Mouse (Mus musculus): ENCODE data around the gene Tbrg1. TPM values are rescaled to one million over a fixed set of nuclear protein-coding genes. Genes with fewer than 3 reads are reported as not detected.

The Tbrg1 gene
- polyA plus RNA-seq, 1 experiment = 34.6 TPM

DNA sequence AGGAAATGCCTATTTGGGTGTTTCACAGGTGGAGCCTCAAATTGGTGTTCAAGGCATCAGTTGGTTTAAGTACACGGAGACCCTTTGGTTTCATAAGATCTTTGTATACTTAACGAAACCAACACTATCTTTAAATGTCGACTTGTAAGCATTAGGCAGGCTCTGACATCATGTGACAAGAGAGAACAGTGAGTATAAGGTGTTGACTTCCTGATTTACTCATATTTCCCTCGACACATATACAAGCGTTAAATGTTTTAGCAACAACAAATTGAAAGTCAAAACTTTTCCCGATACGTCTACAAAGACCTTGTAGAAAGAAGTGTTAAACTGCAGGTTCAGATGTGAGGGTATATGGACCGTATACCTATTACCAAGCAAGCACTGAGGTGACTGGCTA, 1.2 kb downstream of the Tbrg1 start:
- no peak for TF ChIP-seq POLR2A (IDR thresholded peaks at IDR 0.05; ENCODE audit: low read depth, low read length)
- TF ChIP-seq CTCF (conservative IDR thresholded peaks at IDR 0.05; ENCODE audit: insufficient read depth, insufficient read length, low read depth, low read length) = no peak
- Histone ChIP-seq H3K4me3 (ENCODE audit: insufficient read depth, low read depth, low read length) (no peak overlapping the region; the same call in 1 of the 2 replicates), H3K4me1 (ENCODE audit: control insufficient read depth, insufficient read depth, low read length) (no peaks in the 10 kb centered on the region), H3K36me3 (ENCODE audit: control insufficient read depth, insufficient read depth, low read length) (peaks cover 9% of the 10 kb centered on the region), H3K27ac (ENCODE audit: insufficient read depth, low read depth, low read length) (no peak overlapping the region), H3K27me3 (replicated peaks; ENCODE audit: control insufficient read depth, insufficient read depth, low read length) (no peaks in the 10 kb centered on the region)
- WGBS = 48% methylated on average over 8 of the region's 8 CpGs
- DNase-seq = no peak

DNA sequence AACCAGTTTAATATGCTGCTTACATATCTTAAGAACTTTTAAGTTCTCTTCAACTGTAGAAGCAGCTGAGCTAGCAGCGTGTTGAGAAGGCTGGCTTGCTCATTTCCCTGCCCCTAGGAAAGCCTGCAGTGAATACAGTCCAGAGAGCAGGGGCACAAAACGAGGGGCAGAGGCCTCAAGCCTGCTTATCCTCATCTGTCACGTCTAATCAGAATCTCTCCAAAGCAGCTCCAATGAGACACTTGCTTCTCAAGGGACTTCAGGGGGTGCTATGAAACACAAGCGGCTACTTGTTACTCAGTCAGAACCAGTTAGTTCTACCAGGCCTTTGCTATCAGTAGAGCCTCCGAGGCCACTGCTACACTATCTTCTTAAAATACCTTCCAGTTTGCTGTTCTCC, 3.3 kb downstream of the Tbrg1 start:
- WGBS = 90% methylated on average over 5 of the region's 5 CpGs
- TF ChIP-seq CTCF (conservative IDR thresholded peaks at IDR 0.05; ENCODE audit: insufficient read depth, insufficient read length, low read depth, low read length) = no peak
- TF ChIP-seq POLR2A (IDR thresholded peaks at IDR 0.05; ENCODE audit: low read depth, low read length) = no peak

DNA sequence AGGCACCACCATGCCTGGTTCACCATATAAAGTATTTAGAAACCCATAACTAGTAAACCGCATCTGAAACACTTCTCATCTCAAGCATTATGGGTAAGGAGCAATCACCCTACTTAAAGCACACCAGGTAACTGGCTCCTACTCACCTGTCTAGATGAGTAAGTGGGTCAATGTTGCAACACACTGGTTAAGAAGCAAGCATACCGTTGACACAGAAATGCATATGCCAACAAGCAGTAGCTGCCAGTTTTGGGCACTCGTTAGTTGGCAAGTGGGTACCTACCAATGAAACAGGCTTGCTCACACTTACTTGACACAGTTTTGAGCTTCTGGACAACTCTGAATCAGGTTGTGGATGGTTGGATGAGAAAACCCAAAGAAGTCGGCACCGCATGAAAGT, 6.5 kb downstream of the Tbrg1 start:
- Histone ChIP-seq H3K27ac (ENCODE audit: insufficient read depth, low read depth, low read length) (no peak overlapping the region), H3K27me3 (replicated peaks; ENCODE audit: control insufficient read depth, insufficient read depth, low read length) (no peaks in the 10 kb centered on the region), H3K4me3 (ENCODE audit: insufficient read depth, low read depth, low read length) (no peak overlapping the region), H3K4me1 (ENCODE audit: control insufficient read depth, insufficient read depth, low read length) (no peaks in the 10 kb centered on the region), H3K36me3 (ENCODE audit: control insufficient read depth, insufficient read depth, low read length) (peaks cover 22% of the 10 kb centered on the region)
- 92% methylated on average over 5 of the region's 5 CpGs for WGBS
- no peak for DNase-seq
- TF ChIP-seq POLR2A (IDR thresholded peaks at IDR 0.05; ENCODE audit: low read depth, low read length) = no peak
- no peak for TF ChIP-seq CTCF (conservative IDR thresholded peaks at IDR 0.05; ENCODE audit: insufficient read depth, insufficient read length, low read depth, low read length)

More for the DNA sequence above, 3.3 kb downstream of the Tbrg1 start:
- H3K36me3 ChIP-seq (ENCODE audit: control insufficient read depth, insufficient read depth, low read length) = peaks cover 14% of the 10 kb centered on the region
- no peak overlapping the region for H3K27ac ChIP-seq (ENCODE audit: insufficient read depth, low read depth, low read length)
- DNase-seq = no peak
- no peak overlapping the region for H3K4me3 ChIP-seq (ENCODE audit: insufficient read depth, low read depth, low read length)
- no peaks in the 10 kb centered on the region for H3K4me1 ChIP-seq (ENCODE audit: control insufficient read depth, insufficient read depth, low read length)
- H3K27me3 ChIP-seq (replicated peaks; ENCODE audit: control insufficient read depth, insufficient read depth, low read length) = no peaks in the 10 kb centered on the region

DNA sequence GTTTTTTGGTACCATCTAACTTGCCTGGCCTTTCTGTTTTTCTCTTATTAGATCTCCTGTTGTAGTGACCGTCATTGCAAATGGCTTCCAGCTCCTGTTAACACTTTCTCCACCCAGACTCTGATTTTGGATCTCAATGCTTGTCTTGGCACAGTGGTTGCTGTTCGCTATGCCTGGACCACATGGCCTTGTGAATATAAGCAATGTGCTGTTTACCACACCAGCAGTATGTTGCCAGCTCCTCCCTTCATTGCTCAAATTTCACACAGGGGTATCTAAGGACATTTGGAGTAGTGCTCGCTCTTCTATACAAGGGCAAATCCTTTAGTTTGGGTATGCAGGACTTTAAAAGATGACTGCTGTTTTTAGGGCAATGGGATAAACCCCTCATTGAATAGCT, 10.9 kb downstream of the Tbrg1 start:
- TF ChIP-seq POLR2A (IDR thresholded peaks at IDR 0.05; ENCODE audit: low read depth, low read length) (no peak), CTCF (conservative IDR thresholded peaks at IDR 0.05; ENCODE audit: insufficient read depth, insufficient read length, low read depth, low read length) (no peak)
- 84% methylated on average over 3 of the region's 3 CpGs for WGBS
- no peak overlapping the region for H3K27ac ChIP-seq (ENCODE audit: insufficient read depth, low read depth, low read length)
- peaks cover 15% of the 10 kb centered on the region for H3K36me3 ChIP-seq (ENCODE audit: control insufficient read depth, insufficient read depth, low read length)
- no peak overlapping the region for H3K4me3 ChIP-seq (ENCODE audit: insufficient read depth, low read depth, low read length)
- no peak for DNase-seq
- H3K4me1 ChIP-seq (ENCODE audit: control insufficient read depth, insufficient read depth, low read length) = no peaks in the 10 kb centered on the region
- no peaks in the 10 kb centered on the region for H3K27me3 ChIP-seq (replicated peaks; ENCODE audit: control insufficient read depth, insufficient read depth, low read length)

DNA sequence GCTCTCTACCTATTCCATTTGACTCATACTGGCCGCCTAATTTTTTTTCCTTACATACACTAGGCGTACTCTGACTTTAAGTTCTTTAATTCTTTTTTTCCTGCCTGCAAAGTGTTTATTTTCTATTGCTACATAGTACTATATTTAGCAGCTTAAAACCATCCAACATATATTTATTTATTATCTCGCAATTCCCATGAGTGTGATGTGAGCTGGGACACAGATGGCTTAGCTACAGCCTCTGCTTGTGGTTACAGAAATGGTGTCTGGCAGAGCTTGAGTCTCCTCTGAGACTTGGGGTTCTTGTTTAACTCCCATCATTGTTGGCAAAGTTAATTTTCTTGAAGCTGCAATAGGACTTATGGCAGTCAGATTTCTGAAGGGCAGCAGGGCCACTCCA, 18.4 kb downstream of the Tbrg1 start:
- no peaks in the 10 kb centered on the region for H3K27me3 ChIP-seq (replicated peaks; ENCODE audit: control insufficient read depth, insufficient read depth, low read length)
- TF ChIP-seq CTCF (conservative IDR thresholded peaks at IDR 0.05; ENCODE audit: insufficient read depth, insufficient read length, low read depth, low read length) = no peak
- TF ChIP-seq POLR2A (IDR thresholded peaks at IDR 0.05; ENCODE audit: low read depth, low read length) = no peak
- H3K27ac ChIP-seq (ENCODE audit: insufficient read depth, low read depth, low read length) = no peak overlapping the region
- no peak overlapping the region for H3K4me3 ChIP-seq (ENCODE audit: insufficient read depth, low read depth, low read length)
- WGBS = 86% methylated on average over 3 of the region's 3 CpGs
- H3K4me1 ChIP-seq (ENCODE audit: control insufficient read depth, insufficient read depth, low read length) = no peaks in the 10 kb centered on the region
- DNase-seq = no peak
- no peaks in the 10 kb centered on the region; the same call in 1 of the 2 replicates for H3K36me3 ChIP-seq (ENCODE audit: control insufficient read depth, insufficient read depth, low read length)

DNA sequence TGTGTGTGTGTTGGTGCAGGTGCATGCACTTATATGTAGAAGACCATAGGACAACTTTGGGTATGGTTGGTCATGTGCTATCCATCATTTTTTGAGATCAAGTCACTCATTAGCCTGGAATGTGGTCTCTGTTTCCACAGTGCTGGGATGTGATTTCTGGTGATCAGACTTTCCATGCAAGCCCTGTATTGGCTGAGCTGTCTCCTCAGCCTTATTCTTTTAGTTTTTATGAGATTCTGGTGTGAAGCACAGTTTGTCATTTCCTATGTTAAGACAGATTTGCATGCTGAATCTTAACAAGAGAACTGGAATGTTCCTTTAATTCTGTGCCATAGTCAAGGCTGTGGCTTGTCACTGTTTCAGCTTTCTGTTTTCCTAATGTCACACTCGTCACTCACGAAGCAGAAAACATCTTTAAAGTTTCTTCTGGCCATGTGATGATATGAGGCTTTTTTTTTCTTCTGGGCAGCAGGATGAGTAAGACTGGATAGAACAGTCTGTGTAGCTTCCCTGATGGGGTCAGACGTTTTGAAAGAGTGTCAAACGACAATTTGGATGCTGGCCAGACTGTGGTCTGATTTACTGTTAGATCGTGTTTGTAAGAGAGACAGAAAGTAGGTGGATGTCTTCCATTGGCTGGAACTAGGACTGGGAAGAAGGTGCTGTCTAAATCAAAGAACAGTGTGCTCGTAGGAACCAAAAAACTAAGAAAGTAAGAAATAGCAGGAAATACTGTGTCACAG, 20.1 kb downstream of the Tbrg1 start:
- no peak overlapping the region for H3K4me3 ChIP-seq (ENCODE audit: insufficient read depth, low read depth, low read length)
- no peak overlapping the region for H3K27ac ChIP-seq (ENCODE audit: insufficient read depth, low read depth, low read length)
- no peaks in the 10 kb centered on the region; the same call in 1 of the 2 replicates for H3K36me3 ChIP-seq (ENCODE audit: control insufficient read depth, insufficient read depth, low read length)
- WGBS = 44% methylated on average over 6 of the region's 6 CpGs
- DNase-seq = no peak
- no peaks in the 10 kb centered on the region for H3K27me3 ChIP-seq (replicated peaks; ENCODE audit: control insufficient read depth, insufficient read depth, low read length)
- H3K4me1 ChIP-seq (ENCODE audit: control insufficient read depth, insufficient read depth, low read length) = no peaks in the 10 kb centered on the region
- TF ChIP-seq POLR2A (IDR thresholded peaks at IDR 0.05; ENCODE audit: low read depth, low read length) (no peak), CTCF (conservative IDR thresholded peaks at IDR 0.05; ENCODE audit: insufficient read depth, insufficient read length, low read depth, low read length) (no peak)

DNA sequence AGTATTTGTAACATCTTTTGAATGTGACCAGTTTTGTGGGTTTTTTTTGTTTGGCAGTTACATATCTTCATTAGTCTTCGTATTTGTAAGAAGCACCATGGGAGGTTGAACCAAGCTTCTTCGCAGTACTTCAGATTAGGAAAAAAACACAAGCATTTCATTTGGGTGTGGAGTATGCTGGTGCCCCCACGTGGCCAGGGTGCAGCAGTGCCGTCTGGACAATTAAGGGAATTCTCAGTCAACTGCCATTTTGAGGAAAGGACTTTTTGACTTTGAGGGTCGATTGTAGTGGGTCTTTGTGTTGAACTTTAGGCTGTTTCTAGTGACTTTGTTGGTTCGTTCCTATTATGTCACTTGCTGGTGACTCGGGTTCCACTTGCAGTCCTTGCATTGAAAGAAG, 20.8 kb downstream of the Tbrg1 start:
- 13% methylated on average over 7 of the region's 7 CpGs for WGBS
- H3K27ac ChIP-seq (ENCODE audit: insufficient read depth, low read depth, low read length) = no peak overlapping the region
- H3K27me3 ChIP-seq (replicated peaks; ENCODE audit: control insufficient read depth, insufficient read depth, low read length) = no peaks in the 10 kb centered on the region
- no peak overlapping the region for H3K4me3 ChIP-seq (ENCODE audit: insufficient read depth, low read depth, low read length)
- no peaks in the 10 kb centered on the region; the same call in 1 of the 2 replicates for H3K36me3 ChIP-seq (ENCODE audit: control insufficient read depth, insufficient read depth, low read length)
- DNase-seq = peak; percentile 59
- TF ChIP-seq CTCF (conservative IDR thresholded peaks at IDR 0.05; ENCODE audit: insufficient read depth, insufficient read length, low read depth, low read length) = peak; percentile 81
- TF ChIP-seq POLR2A (IDR thresholded peaks at IDR 0.05; ENCODE audit: low read depth, low read length) = no peak
- no peaks in the 10 kb centered on the region for H3K4me1 ChIP-seq (ENCODE audit: control insufficient read depth, insufficient read depth, low read length)

All from kidney, adult 2 months (tissue).